Mouse (Mus musculus): ENCODE results near the gene Cldn2. TPM values are rescaled to one million over a fixed set of nuclear protein-coding genes. Genes with fewer than 3 reads are reported as not detected.

Cldn2 gene
- polyA plus RNA-seq, 1 experiment from 2014 or later, result 0.11 TPM

DNA sequence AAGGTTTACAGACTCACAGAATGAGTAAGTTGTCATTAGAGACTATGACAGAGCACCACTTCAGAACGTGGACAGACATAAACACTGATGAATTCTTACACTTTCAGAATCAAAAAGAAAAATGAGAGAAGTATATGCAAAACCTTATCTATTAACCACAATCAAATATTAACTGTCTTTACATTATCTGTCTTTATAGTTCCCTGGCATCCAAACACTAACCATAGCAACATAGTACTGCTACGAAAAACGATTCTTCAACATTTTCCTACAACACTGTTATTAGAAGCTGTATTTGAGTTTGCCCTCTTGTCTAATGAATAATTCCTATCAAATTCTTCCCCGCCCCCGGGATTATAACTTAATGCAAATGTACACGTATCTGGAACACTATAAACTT lies 40.5 kb downstream of the Cldn2 start:
- H3K27me3 ChIP-seq (replicated peaks; ENCODE audit: control insufficient read depth, insufficient read depth, low read length), result no peaks in the 10 kb centered on the region
- H3K4me3 ChIP-seq (ENCODE audit: low read depth, low read length), result no peak overlapping the region
- H3K36me3 ChIP-seq (ENCODE audit: control insufficient read depth, insufficient read depth, low read length), result no peaks in the 10 kb centered on the region
- H3K4me2 ChIP-seq, result no peak overlapping the region
- ATAC-seq (replicated peaks; ENCODE audit: low FRiP score), result no peak
- H3K9me3 ChIP-seq (ENCODE audit: control insufficient read depth, low read length), result no peaks in the 10 kb centered on the region
- H3K27ac ChIP-seq (ENCODE audit: low read depth, low read length), result no peak overlapping the region
- DNase-seq (ENCODE audit: low spot score), result no peak
- WGBS, result 73% methylated on average over 6 of the region's 6 CpGs
- no peaks in the 10 kb centered on the region for H3K4me1 ChIP-seq (replicated peaks; ENCODE audit: control insufficient read depth, insufficient read depth, low read length)
- H3K9ac ChIP-seq (ENCODE audit: low read depth, low read length), result no peak overlapping the region

DNA sequence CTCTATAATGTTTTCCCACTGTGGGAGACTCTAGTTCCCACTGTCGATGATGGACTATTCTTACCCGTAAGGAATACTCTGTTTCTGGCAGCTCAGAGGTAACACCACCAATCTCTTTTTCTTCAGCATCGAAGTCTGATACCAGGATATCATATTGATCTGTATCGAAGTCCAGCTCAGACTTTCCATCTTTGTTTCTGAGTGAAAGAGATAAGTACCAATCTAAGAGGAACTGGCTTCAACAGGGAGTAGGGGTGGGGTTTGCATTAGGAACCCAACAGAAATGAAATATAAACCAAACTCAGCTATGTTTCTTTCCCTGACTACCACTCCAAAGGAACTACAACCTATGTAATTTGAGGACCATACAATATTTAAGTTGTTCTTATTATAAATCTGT lies 54.2 kb downstream of the Cldn2 start:
- 83% methylated on average over 4 of the region's 4 CpGs for whole genome bisulfite sequencing
- Histone ChIP-seq H3K9me3 (ENCODE audit: control insufficient read depth, low read length) (no peaks in the 10 kb centered on the region), H3K27ac (ENCODE audit: low read depth, low read length) (no peak overlapping the region), H3K4me2 (no peak overlapping the region), H3K27me3 (replicated peaks; ENCODE audit: control insufficient read depth, insufficient read depth, low read length) (no peaks in the 10 kb centered on the region), H3K4me3 (ENCODE audit: low read depth, low read length) (no peak overlapping the region), H3K9ac (ENCODE audit: low read depth, low read length) (no peak overlapping the region), H3K4me1 (replicated peaks; ENCODE audit: control insufficient read depth, insufficient read depth, low read length) (no peaks in the 10 kb centered on the region), H3K36me3 (ENCODE audit: control insufficient read depth, insufficient read depth, low read length) (no peaks in the 10 kb centered on the region)
- DNase-seq (ENCODE audit: low spot score) (no peak), ATAC-seq (replicated peaks; ENCODE audit: low FRiP score) (no peak)

- WGBS, result 73% methylated on average over 5 of the region's 5 CpGs
- Histone ChIP-seq H3K4me1 (replicated peaks; ENCODE audit: control insufficient read depth, insufficient read depth, low read length) (no peaks in the 10 kb centered on the region), H3K27ac (ENCODE audit: low read depth, low read length) (no peak overlapping the region), H3K27me3 (replicated peaks; ENCODE audit: control insufficient read depth, insufficient read depth, low read length) (no peaks in the 10 kb centered on the region; the same call in 1 of the 2 replicates), H3K36me3 (ENCODE audit: control insufficient read depth, insufficient read depth, low read length) (no peaks in the 10 kb centered on the region), H3K4me2 (no peak overlapping the region), H3K9me3 (ENCODE audit: control insufficient read depth, low read length) (no peaks in the 10 kb centered on the region), H3K9ac (ENCODE audit: low read depth, low read length) (no peak overlapping the region), H3K4me3 (ENCODE audit: low read depth, low read length) (no peak overlapping the region)
- no peak for ATAC-seq (replicated peaks; ENCODE audit: low FRiP score)
- DNase-seq (ENCODE audit: low spot score), result no peak
These were observed 58.8 kb downstream of the Cldn2 start for GRCm38 (mm10) chrX:139859402-139859801.

Other genes starting within 250 kb of the Cldn2 start
- gene Rnf128, start 237.5 kb upstream of the Cldn2 start, polyA plus RNA-seq (2014; fragmentation: Nextera tagmentation; extraction: Ambion mirVana), result 52.9 and 57.4 TPM in 2 replicates
- 0.53 and 0.70 TPM in 2 replicates for gene Tbc1d8b, start 115.8 kb upstream of the Cldn2 start, polyA plus RNA-seq (2014; fragmentation: Nextera tagmentation; extraction: Ambion mirVana)
- gene Gm15013, start 86.3 kb upstream of the Cldn2 start, polyA plus RNA-seq (2014; fragmentation: Nextera tagmentation; extraction: Ambion mirVana), result not detected in 2 replicates
- gene Ripply1, start 18.5 kb upstream of the Cldn2 start, polyA plus RNA-seq (2014; fragmentation: Nextera tagmentation; extraction: Ambion mirVana), result not detected in 2 replicates
- gene Morc4, start 70.8 kb downstream of the Cldn2 start, polyA plus RNA-seq (2014; fragmentation: Nextera tagmentation; extraction: Ambion mirVana), result 17.9 and 19.6 TPM in 2 replicates
- 3.9 and 4.8 TPM in 2 replicates for gene Rbm41, start 197.8 kb downstream of the Cldn2 start, polyA plus RNA-seq (2014; fragmentation: Nextera tagmentation; extraction: Ambion mirVana)

Data from liver, embryonic 11.5 days (tissue).